ENCODE assay signal across 12 mouse cellular contexts in the genomic region with DNA sequence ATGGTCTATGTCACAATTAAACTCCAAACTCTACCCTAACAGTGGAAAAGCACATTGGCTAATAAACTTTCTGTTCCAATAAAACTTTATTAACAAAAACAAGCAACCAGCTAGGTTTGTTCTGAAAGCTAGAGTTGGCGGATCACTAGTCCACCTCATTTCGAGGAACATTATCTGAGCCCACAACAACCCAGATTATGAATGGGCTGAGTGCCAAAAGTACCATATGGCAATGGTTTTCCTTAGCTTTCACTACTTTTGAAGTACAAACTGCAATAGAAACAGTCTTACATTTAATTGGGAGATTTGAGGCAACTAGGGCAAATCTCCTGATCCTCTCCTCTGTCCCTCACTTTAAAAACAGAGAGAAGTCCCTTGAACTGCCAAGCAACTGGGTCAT.
DNase-seq lines count a peak whose midpoint lies in the region; ATAC-seq lines count a peak whose summit lies in the region.
"Had no signal": no experiment of that assay in that cellular context is flagged by ENCODE, and none has a peak within 500 bp of the region (broad histone marks: within the 10 kb centered on the region; RNA-seq: fewer than 3 reads in every experiment).

No protein-coding gene starts in this region.

- peak; percentile 76 for DNase-seq in forebrain, embryonic 14.5 days (ENCODE audit: low spot score)
- no peak for DNase-seq in lung, adult 18-20 months
- peak; percentile 43 for DNase-seq in cerebellum, adult 8-10 months
- no peak for DNase-seq in testis, postnatal 10 days (ENCODE audit: low spot score)
- DNase-seq: gastrocnemius, adult 2 months; kidney, adult 8-10 months had no signal

- H3K4me3 ChIP-seq in forebrain, embryonic 14.5 days (ENCODE audit: low read depth, low read length), result no peak overlapping the region
- H3K4me3 ChIP-seq in forebrain, embryonic 12.5 days (replicated peaks), result no peak overlapping the region
- no peak overlapping the region for H3K4me3 ChIP-seq in lung, embryonic 15.5 days
- H3K4me3 ChIP-seq in forebrain, embryonic 16.5 days (replicated peaks; ENCODE audit: low read length), result no peak overlapping the region
- H3K4me3 ChIP-seq: gastrocnemius, adult 2 months; hindbrain, embryonic 15.5 days had no signal

- no peak for ATAC-seq in forebrain, embryonic 14.5 days
- no peak for ATAC-seq in forebrain, embryonic 12.5 days (ENCODE audit: low FRiP score)
- ATAC-seq in lung, embryonic 15.5 days (ENCODE audit: borderline replicate concordance, extremely low read depth, low FRiP score, low TSS enrichment), result no peak
- ATAC-seq in forebrain, embryonic 16.5 days, result peak; percentile 21
- no peak for ATAC-seq in megakaryocyte-erythroid progenitor cell, adult 5-6 weeks (replicated peaks; ENCODE audit: low FRiP score, low TSS enrichment, poor library complexity, severe bottlenecking)

- no peak overlapping the region for H3K4me2 ChIP-seq in forebrain, embryonic 14.5 days (ENCODE audit: low read length)
- H3K4me2 ChIP-seq in forebrain, embryonic 12.5 days, result no peak overlapping the region
- no peak overlapping the region for H3K4me2 ChIP-seq in lung, embryonic 15.5 days
- H3K4me2 ChIP-seq in forebrain, embryonic 16.5 days (ENCODE audit: low read length), result no peak overlapping the region
- H3K4me2 ChIP-seq: hindbrain, embryonic 15.5 days had no signal

- no peak overlapping the region for H3K9ac ChIP-seq in forebrain, embryonic 14.5 days (ENCODE audit: low read length)
- no peak overlapping the region for H3K9ac ChIP-seq in forebrain, embryonic 12.5 days
- H3K9ac ChIP-seq in lung, embryonic 15.5 days, result no peak overlapping the region
- H3K9ac ChIP-seq in forebrain, embryonic 16.5 days (replicated peaks; ENCODE audit: low read depth, low read length), result no peak overlapping the region
- H3K9ac ChIP-seq: hindbrain, embryonic 15.5 days; liver, embryonic 14.5 days had no signal

- no peaks in the 10 kb centered on the region for H3K27me3 ChIP-seq in forebrain, embryonic 14.5 days (replicated peaks; ENCODE audit: control insufficient read depth, insufficient read depth, low read length)
- H3K27me3 ChIP-seq in forebrain, embryonic 12.5 days, result no peaks in the 10 kb centered on the region
- no peaks in the 10 kb centered on the region for H3K27me3 ChIP-seq in lung, embryonic 15.5 days
- H3K27me3 ChIP-seq in forebrain, embryonic 16.5 days (replicated peaks; ENCODE audit: control insufficient read depth, insufficient read depth, low read length), result no peaks in the 10 kb centered on the region
- H3K27me3 ChIP-seq: hindbrain, embryonic 15.5 days had no signal

- WGBS in forebrain, embryonic 14.5 days, result 67% methylated on average over 2 of the region's 2 CpGs
- WGBS in forebrain, embryonic 12.5 days, result 76% methylated on average over 2 of the region's 2 CpGs
- 38% methylated on average over 2 of the region's 2 CpGs for WGBS in lung, embryonic 15.5 days
- WGBS in forebrain, embryonic 16.5 days, result 54% methylated on average over 2 of the region's 2 CpGs

- no peaks in the 10 kb centered on the region for H3K9me3 ChIP-seq in forebrain, embryonic 14.5 days (replicated peaks; ENCODE audit: control insufficient read depth, low read length)
- H3K9me3 ChIP-seq in forebrain, embryonic 12.5 days, result no peaks in the 10 kb centered on the region
- H3K9me3 ChIP-seq in lung, embryonic 15.5 days, result no peaks in the 10 kb centered on the region
- H3K9me3 ChIP-seq in forebrain, embryonic 16.5 days (ENCODE audit: control insufficient read depth, low read length), result no peaks in the 10 kb centered on the region
- H3K9me3 ChIP-seq: hindbrain, embryonic 15.5 days had no signal

- H3K4me1 ChIP-seq in forebrain, embryonic 14.5 days (ENCODE audit: control insufficient read depth, insufficient read depth, low read length), result peaks cover 25% of the 10 kb centered on the region
- peaks cover 16% of the 10 kb centered on the region for H3K4me1 ChIP-seq in forebrain, embryonic 12.5 days
- peaks cover 14% of the 10 kb centered on the region for H3K4me1 ChIP-seq in lung, embryonic 15.5 days
- H3K4me1 ChIP-seq in forebrain, embryonic 16.5 days (replicated peaks; ENCODE audit: control insufficient read depth, insufficient read depth, low read length), result peaks cover 21% of the 10 kb centered on the region

- H3K36me3 ChIP-seq in forebrain, embryonic 14.5 days (ENCODE audit: control insufficient read depth, insufficient read depth, low read length), result no peaks in the 10 kb centered on the region
- no peaks in the 10 kb centered on the region for H3K36me3 ChIP-seq in forebrain, embryonic 12.5 days (replicated peaks)
- no peaks in the 10 kb centered on the region for H3K36me3 ChIP-seq in lung, embryonic 15.5 days
- H3K36me3 ChIP-seq in forebrain, embryonic 16.5 days (ENCODE audit: control insufficient read depth, insufficient read depth), result no peaks in the 10 kb centered on the region
- H3K36me3 ChIP-seq: hindbrain, embryonic 15.5 days had no signal

- no peak overlapping the region for H3K27ac ChIP-seq in forebrain, embryonic 14.5 days (ENCODE audit: low read depth, low read length)
- H3K27ac ChIP-seq in forebrain, embryonic 12.5 days, result no peak overlapping the region
- peak overlapping the region; percentile 8; the same call in 1 of the 2 replicates for H3K27ac ChIP-seq in lung, embryonic 15.5 days
- no peak overlapping the region for H3K27ac ChIP-seq in forebrain, embryonic 16.5 days (ENCODE audit: low read length)
- H3K27ac ChIP-seq: gastrocnemius, adult 2 months; hindbrain, embryonic 15.5 days; liver, embryonic 14.5 days had no signal

Comparison
In these comparisons a context has a peak if more than half of its experiments do, and no peak if none do; other contexts are left out.
1. DNase-seq: peak in forebrain, embryonic 14.5 days (single experiment) and cerebellum, adult 8-10 months (single experiment); none in lung, adult 18-20 months (0 of 2) and testis, postnatal 10 days (single experiment).